Mouse (Mus musculus): Measurements from ENCODE around the gene Rgs12. TPM values are rescaled to one million over a fixed set of nuclear protein-coding genes. Genes with fewer than 3 reads are reported as not detected.

The Rgs12 gene
- polyA plus RNA-seq, 1 experiment, result 30.5 TPM

- Histone ChIP-seq H3K27me3 (ENCODE audit: control insufficient read depth, insufficient read depth, insufficient read length) (no peaks in the 10 kb centered on the region), H3ac (ENCODE audit: control insufficient read depth, insufficient read length) (no peak overlapping the region), H3K36me3 (ENCODE audit: control insufficient read depth, insufficient read depth) (no peaks in the 10 kb centered on the region), H3K79me2 (ENCODE audit: control insufficient read depth, insufficient read depth) (no peaks in the 10 kb centered on the region), H3K4me2 (ENCODE audit: low read depth) (no peak overlapping the region), H3K4me3 (no peak overlapping the region)
- no peak for TF ChIP-seq CEBPB (IDR thresholded peaks at IDR 0.05; ENCODE audit: insufficient read depth, poor library complexity, severe bottlenecking)
Observed at GRCm38 (mm10) chr5:35042431-35043109, 93.3 kb downstream of the Rgs12 start.

- TF ChIP-seq MYOG (IDR thresholded peaks at IDR 0.05; ENCODE audit: control insufficient read depth in 1 of 3, insufficient read depth in 1 of 3, insufficient read length in 2 of 3, low read depth in 2 of 3) (no peak), MAX (IDR thresholded peaks at IDR 0.05; ENCODE audit: low read depth) (no peak), POLR2A (IDR thresholded peaks at IDR 0.05; ENCODE audit: insufficient read length, low read depth) (no peak), POLR2AphosphoS2 (IDR thresholded peaks at IDR 0.05; ENCODE audit: insufficient read length, low read depth) (no peak), SRF (IDR thresholded peaks at IDR 0.05; ENCODE audit: control insufficient read depth, insufficient read length, low read depth) (no peak), MYOD1 (IDR thresholded peaks at IDR 0.05; ENCODE audit: control insufficient read depth in 1 of 3, insufficient read length in 2 of 3, low read depth in 2 of 3) (no peak), TCF12 (IDR thresholded peaks at IDR 0.05; ENCODE audit: insufficient read depth, poor library complexity, severe bottlenecking) (no peak), E2F4 (IDR thresholded peaks at IDR 0.05; ENCODE audit: insufficient read depth) (no peak), TCF3 (IDR thresholded peaks at IDR 0.05; ENCODE audit: insufficient read length, low read depth) (no peak), CEBPB (IDR thresholded peaks at IDR 0.05; ENCODE audit: insufficient read depth, poor library complexity, severe bottlenecking) (no peak), REST (IDR thresholded peaks at IDR 0.05; ENCODE audit: insufficient read depth, insufficient read length) (no peak), USF1 (IDR thresholded peaks at IDR 0.05; ENCODE audit: low read depth) (no peak)
- Histone ChIP-seq H3K27me3 (ENCODE audit: control insufficient read depth, insufficient read depth, insufficient read length) (no peaks in the 10 kb centered on the region), H3K79me2 (ENCODE audit: control insufficient read depth, insufficient read depth) (no peaks in the 10 kb centered on the region), H3K4me3 (no peak overlapping the region), H3ac (ENCODE audit: control insufficient read depth, insufficient read length) (no peak overlapping the region), H3K4me2 (ENCODE audit: low read depth) (no peak overlapping the region), H3K36me3 (ENCODE audit: control insufficient read depth, insufficient read depth) (no peaks in the 10 kb centered on the region)
Observed at GRCm38 (mm10) chr5:35043110-35043451, 93.8 kb downstream of the Rgs12 start.

GRCm38 (mm10) chr5:35050541-35050940, 101.3 kb downstream of the Rgs12 start:
- Histone ChIP-seq H3K79me2 (ENCODE audit: control insufficient read depth, insufficient read depth) (no peaks in the 10 kb centered on the region), H3K27me3 (ENCODE audit: control insufficient read depth, insufficient read depth, insufficient read length) (no peaks in the 10 kb centered on the region), H3K36me3 (ENCODE audit: control insufficient read depth, insufficient read depth) (no peaks in the 10 kb centered on the region), H3K4me3 (no peak overlapping the region), H3ac (ENCODE audit: control insufficient read depth, insufficient read length) (no peak overlapping the region), H3K4me2 (ENCODE audit: low read depth) (no peak overlapping the region)
- TF ChIP-seq E2F4 (IDR thresholded peaks at IDR 0.05; ENCODE audit: insufficient read depth), result no peak
- no peak for TF ChIP-seq POLR2AphosphoS2 (IDR thresholded peaks at IDR 0.05; ENCODE audit: insufficient read length, low read depth)
- no peak for TF ChIP-seq MYOG (IDR thresholded peaks at IDR 0.05; ENCODE audit: control insufficient read depth in 1 of 3, insufficient read depth in 1 of 3, insufficient read length in 2 of 3, low read depth in 2 of 3)
- TF ChIP-seq MYOD1 (IDR thresholded peaks at IDR 0.05; ENCODE audit: control insufficient read depth in 1 of 3, insufficient read length in 2 of 3, low read depth in 2 of 3), result no peak
- TF ChIP-seq MAX (IDR thresholded peaks at IDR 0.05; ENCODE audit: low read depth), result no peak
- no peak for TF ChIP-seq TCF12 (IDR thresholded peaks at IDR 0.05; ENCODE audit: insufficient read depth, poor library complexity, severe bottlenecking)
- no peak for TF ChIP-seq USF1 (IDR thresholded peaks at IDR 0.05; ENCODE audit: low read depth)
- TF ChIP-seq TCF3 (IDR thresholded peaks at IDR 0.05; ENCODE audit: insufficient read length, low read depth), result no peak
- TF ChIP-seq REST (IDR thresholded peaks at IDR 0.05; ENCODE audit: insufficient read depth, insufficient read length), result no peak
- no peak for TF ChIP-seq POLR2A (IDR thresholded peaks at IDR 0.05; ENCODE audit: insufficient read length, low read depth)
- no peak for TF ChIP-seq SRF (IDR thresholded peaks at IDR 0.05; ENCODE audit: control insufficient read depth, insufficient read length, low read depth)
- no peak for TF ChIP-seq CEBPB (IDR thresholded peaks at IDR 0.05; ENCODE audit: insufficient read depth, poor library complexity, severe bottlenecking)

GRCm38 (mm10) chr5:35054628-35055027, 105.4 kb downstream of the Rgs12 start:
- H3K4me3 ChIP-seq, result no peak overlapping the region
- peaks cover 2% of the 10 kb centered on the region for H3K79me2 ChIP-seq (ENCODE audit: control insufficient read depth, insufficient read depth)
- H3K36me3 ChIP-seq (ENCODE audit: control insufficient read depth, insufficient read depth), result no peaks in the 10 kb centered on the region
- no peaks in the 10 kb centered on the region for H3K27me3 ChIP-seq (ENCODE audit: control insufficient read depth, insufficient read depth, insufficient read length)
- H3K4me2 ChIP-seq (ENCODE audit: low read depth), result peak overlapping the region; percentile 61
- peak in 2 of 3 experiments; percentile 55 to 85 for TF ChIP-seq MYOD1 (IDR thresholded peaks at IDR 0.05; ENCODE audit: control insufficient read depth in 1 of 3, insufficient read length in 2 of 3, low read depth in 2 of 3)
- no peak for TF ChIP-seq POLR2A (IDR thresholded peaks at IDR 0.05; ENCODE audit: insufficient read length, low read depth)
- TF ChIP-seq MYOG (IDR thresholded peaks at IDR 0.05; ENCODE audit: control insufficient read depth in 1 of 3, insufficient read depth in 1 of 3, insufficient read length in 2 of 3, low read depth in 2 of 3), result peak; percentile 44 to 81 (median 69)
- TF ChIP-seq TCF3 (IDR thresholded peaks at IDR 0.05; ENCODE audit: insufficient read length, low read depth), result peak; percentile 16
- TF ChIP-seq TCF12 (IDR thresholded peaks at IDR 0.05; ENCODE audit: insufficient read depth, poor library complexity, severe bottlenecking), result no peak
- no peak overlapping the region for H3ac ChIP-seq (ENCODE audit: control insufficient read depth, insufficient read length)

GRCm38 (mm10) chr5:35055076-35055475, 105.8 kb downstream of the Rgs12 start:
- Histone ChIP-seq H3K27me3 (ENCODE audit: control insufficient read depth, insufficient read depth, insufficient read length) (no peaks in the 10 kb centered on the region), H3K4me3 (no peak overlapping the region), H3ac (ENCODE audit: control insufficient read depth, insufficient read length) (no peak overlapping the region), H3K4me2 (ENCODE audit: low read depth) (peak overlapping the region; percentile 61), H3K79me2 (ENCODE audit: control insufficient read depth, insufficient read depth) (peaks cover 4% of the 10 kb centered on the region), H3K36me3 (ENCODE audit: control insufficient read depth, insufficient read depth) (no peaks in the 10 kb centered on the region)
- TF ChIP-seq CEBPB (IDR thresholded peaks at IDR 0.05; ENCODE audit: insufficient read depth, poor library complexity, severe bottlenecking) (no peak), TCF12 (IDR thresholded peaks at IDR 0.05; ENCODE audit: insufficient read depth, poor library complexity, severe bottlenecking) (peak; percentile 72), REST (IDR thresholded peaks at IDR 0.05; ENCODE audit: insufficient read depth, insufficient read length) (no peak), MYOG (IDR thresholded peaks at IDR 0.05; ENCODE audit: control insufficient read depth in 1 of 3, insufficient read depth in 1 of 3, insufficient read length in 2 of 3, low read depth in 2 of 3) (peak; percentile 62 to 99 (median 97)), MYOD1 (IDR thresholded peaks at IDR 0.05; ENCODE audit: control insufficient read depth in 1 of 3, insufficient read length in 2 of 3, low read depth in 2 of 3) (peak in 2 of 3 experiments; percentile 94 to 96), MAX (IDR thresholded peaks at IDR 0.05; ENCODE audit: low read depth) (no peak), POLR2AphosphoS2 (IDR thresholded peaks at IDR 0.05; ENCODE audit: insufficient read length, low read depth) (no peak), TCF3 (IDR thresholded peaks at IDR 0.05; ENCODE audit: insufficient read length, low read depth) (peak; percentile 73), SRF (IDR thresholded peaks at IDR 0.05; ENCODE audit: control insufficient read depth, insufficient read length, low read depth) (no peak)

Data from myocyte (in vitro differentiated cells).